Mouse (Mus musculus): ENCODE measurements around the gene Iqsec1.

The Iqsec1 gene

GRCm38 (mm10) chr6:90608186-90608585 lies 380.3 kb downstream of the Iqsec1 start:
- no peak for DNase-seq

- DNase-seq: peak; percentile 68
Measured at GRCm38 (mm10) chr6:90607196-90607595, 381.3 kb downstream of the Iqsec1 start.

GRCm38 (mm10) chr6:90606538-90606937 lies 381.9 kb downstream of the Iqsec1 start:
- peak; percentile 56 for DNase-seq

Data from right cerebral cortex, postnatal 4 days (tissue).